Mouse (Mus musculus) hindbrain, postnatal 0 days (tissue): Measurements from ENCODE around the gene Gmppb. TPM values are rescaled to one million over a fixed set of nuclear protein-coding genes. Genes with fewer than 3 reads are reported as not detected.

Experiments used
- ATAC-seq: fragments of 200-750 bp; cut with Nextera tagmentation; 2 replicates; pipeline ENCODE4 v1.8.0; 2017; ENCODE audit warnings: mild to moderate bottlenecking, moderate TSS enrichment, moderate library complexity
- DNase-seq: peaks from one replicate; pipeline ENCODE4 v3.0.0-alpha.2; 2015; ENCODE audit warnings: low spot score
- H3K27ac ChIP-seq: fragments of 300-500 bp; sonication (generic); 2 replicates; pipeline ENCODE4 v1.5.1; 2014; ENCODE audit warnings: mild to moderate bottlenecking
- H3K27me3 ChIP-seq: fragments of 300-500 bp; sonication (generic); 2 replicates; pipeline ENCODE4 v1.6.1; 2014; ENCODE audit warnings: low read length, mixed read lengths; ENCODE audit not compliant: insufficient read depth
- H3K36me3 ChIP-seq: fragments of 300-500 bp; sonication (generic); 2 replicates; pipeline ENCODE4 v1.6.1; 2014; ENCODE audit warnings: low read length, mixed read lengths; ENCODE audit not compliant: insufficient read depth
- H3K4me1 ChIP-seq: fragments of 300-500 bp; sonication (generic); 2 replicates; pipeline ENCODE4 v1.6.1; 2014; ENCODE audit warnings: antibody characterized with exemption, low read length, mixed read lengths; ENCODE audit not compliant: insufficient read depth
- H3K4me2 ChIP-seq: fragments of 300-500 bp; sonication (generic); 2 replicates; pipeline ENCODE4 v1.6.1; 2014; ENCODE audit warnings: low read depth, mild to moderate bottlenecking, low read length, moderate library complexity, mixed read lengths
- H3K4me3 ChIP-seq: fragments of 300-500 bp; sonication (generic); 2 replicates; pipeline ENCODE4 v1.5.1; 2014; ENCODE audit warnings: low read length
- H3K9ac ChIP-seq: fragments of 300-500 bp; sonication (generic); replicated peaks from 2 replicates; pipeline ENCODE4 v1.6.1; 2014; ENCODE audit warnings: mild to moderate bottlenecking, low read length, moderate library complexity, mixed read lengths
- H3K9me3 ChIP-seq: fragments of 300-500 bp; sonication (generic); 2 replicates; pipeline ENCODE4 v1.6.1; 2016; ENCODE audit warnings: low read length, mixed read lengths
- CTCF ChIP-seq: IDR thresholded peaks from 2 replicates; pipeline ENCODE4 v1.5.1; 2016; ENCODE audit warnings: antibody characterized with exemption, control low read depth, low read depth
- WGBS: fragments of 180-500 bp; shearing (Covaris S2); extraction: QIAGEN DNeasy Blood & Tissue Kit; methylation state at CpG from one replicate; pipeline ENCODE4 v1.1.7; 2014; 5-methylcytosine and 5-hydroxymethylcytosine counted together
- polyA plus RNA-seq: library from polyadenylated mRNA; unstranded; fragments of >200 nt; fragmentation: Nextera tagmentation; extraction: Ambion mirVana; gene quantifications from 2 replicates; pipeline ENCODE4 v1.2.1, GENCODE M21; 2015
- total RNA-seq: library from RNA; depleted of rRNA; stranded (reverse); fragments of >200 nt; gene quantifications from 2 replicates; pipeline ENCODE4 v1.2.3, GENCODE M21; 2014

Gmppb gene
- total and polyA plus RNA-seq, 2 experiments from 2014 or later, result 13.0 to 17.1 TPM

GRCm38 (mm10) chr9:108071801-108072200, 22.8 kb downstream of the Gmppb start:
- no peaks in the 10 kb centered on the region for H3K9me3 ChIP-seq
- H3K4me1 ChIP-seq, result no peaks in the 10 kb centered on the region
- WGBS, result 90% methylated on average over 4 of the region's 4 CpGs
- ATAC-seq, result no peak
- H3K4me3 ChIP-seq, result no peak overlapping the region
- no peak for DNase-seq
- H3K9ac ChIP-seq, result no peak overlapping the region
- H3K27ac ChIP-seq, result no peak overlapping the region
- H3K27me3 ChIP-seq, result no peaks in the 10 kb centered on the region
- peaks cover 19% of the 10 kb centered on the region for H3K36me3 ChIP-seq
- no peak overlapping the region for H3K4me2 ChIP-seq
- no peak for TF ChIP-seq CTCF

GRCm38 (mm10) chr9:108072481-108072924, 23.5 kb downstream of the Gmppb start:
- WGBS, result 62% methylated on average over 9 of the region's 9 CpGs
- no peak for DNase-seq

GRCm38 (mm10) chr9:108073141-108073930, 24.3 kb downstream of the Gmppb start:
- H3K9me3 ChIP-seq, result no peaks in the 10 kb centered on the region
- no peak overlapping the region for H3K4me3 ChIP-seq
- no peak for DNase-seq
- peaks cover 8% of the 10 kb centered on the region for H3K4me1 ChIP-seq
- H3K36me3 ChIP-seq, result peaks cover 19% of the 10 kb centered on the region
- no peaks in the 10 kb centered on the region for H3K27me3 ChIP-seq
- no peak overlapping the region for H3K27ac ChIP-seq
- TF ChIP-seq CTCF, result no peak
- no peak overlapping the region for H3K4me2 ChIP-seq
- ATAC-seq, result no peak
- 0 out of 2 replicates have a peak overlapping the region, but pooled peaks have one; percentile 28 for H3K9ac ChIP-seq
- WGBS, result 63% methylated on average over 7 of the region's 7 CpGs

More at GRCm38 (mm10) chr9:108072481-108072924, 23.5 kb downstream of the Gmppb start:
- Histone ChIP-seq H3K9me3 (no peaks in the 10 kb centered on the region), H3K4me1 (no peaks in the 10 kb centered on the region), H3K9ac (no peak overlapping the region), H3K27ac (no peak overlapping the region), H3K36me3 (peaks cover 19% of the 10 kb centered on the region), H3K27me3 (no peaks in the 10 kb centered on the region), H3K4me2 (no peak overlapping the region), H3K4me3 (no peak overlapping the region)
- TF ChIP-seq CTCF, result no peak
- no peak for ATAC-seq

- Histone ChIP-seq H3K4me2 (peak within 1 kb of the TSS; percentile 73), H3K27ac (peak within 1 kb of the TSS; percentile 45; the same call in 1 of the 2 replicates), H3K4me3 (peak within 1 kb of the TSS; percentile 67), H3K9ac (peak within 1 kb of the TSS; percentile 94), H3K27me3 (peaks cover 12% of the 10 kb centered on the region; the same call in 1 of the 2 replicates), H3K36me3 (peaks cover 13% of the 10 kb centered on the region; the same call in 1 of the 2 replicates), H3K9me3 (no peaks in the 10 kb centered on the region), H3K4me1 (peaks cover 18% of the 10 kb centered on the region)
- no peak for DNase-seq
- TF ChIP-seq CTCF, result no peak
- WGBS, result 77% methylated on average over 5 of the region's 5 CpGs
- no peak; the same call in 1 of the 2 replicates for ATAC-seq
These were observed 31.1 kb downstream of the Gmppb start, which contains the start of gene Mst1 for GRCm38 (mm10) chr9:108080168-108080567. TSS of gene Mst1 (plus strand) at chr9:108080436.

- H3K36me3 ChIP-seq, result peaks cover 37% of the 10 kb centered on the region
- H3K9ac ChIP-seq, result peak overlapping the region; percentile 30; the same call in 1 of the 2 replicates
- H3K9me3 ChIP-seq, result no peaks in the 10 kb centered on the region
- H3K27me3 ChIP-seq, result peaks cover 12% of the 10 kb centered on the region; the same call in 1 of the 2 replicates
- ATAC-seq (no peak), DNase-seq (peak; percentile 27)
- peak overlapping the region; percentile 16 for H3K4me3 ChIP-seq
- H3K4me2 ChIP-seq, result peak overlapping the region; percentile 42
- no peak overlapping the region for H3K27ac ChIP-seq
- 7% methylated on average over 18 of the region's 19 CpGs for WGBS
- no peak for TF ChIP-seq CTCF
- H3K4me1 ChIP-seq, result peaks cover 18% of the 10 kb centered on the region
These were observed 33.5 kb downstream of the Gmppb start for GRCm38 (mm10) chr9:108082549-108082948.

- Histone ChIP-seq H3K4me1 (peaks cover 13% of the 10 kb centered on the region), H3K27me3 (peaks cover 12% of the 10 kb centered on the region; the same call in 1 of the 2 replicates), H3K4me3 (peak within 1 kb of the TSS; percentile 16), H3K36me3 (peaks cover 38% of the 10 kb centered on the region), H3K9me3 (no peaks in the 10 kb centered on the region), H3K4me2 (peak within 1 kb of the TSS; percentile 42), H3K9ac (peak within 1 kb of the TSS; percentile 30; the same call in 1 of the 2 replicates), H3K27ac (no peak within 1 kb of the TSS)
- no peak for TF ChIP-seq CTCF
- WGBS, result 32% methylated on average over 12 of the region's 12 CpGs
- ATAC-seq (no peak), DNase-seq (no peak)
These were observed 34.0 kb downstream of the Gmppb start, which contains the start of gene Rnf123 for GRCm38 (mm10) chr9:108082988-108083431. TSS of gene Rnf123 (minus strand) at chr9:108083346.

GRCm38 (mm10) chr9:108083561-108083960, 34.5 kb downstream of the Gmppb start:
- H3K9ac ChIP-seq, result no peak overlapping the region
- peaks cover 12% of the 10 kb centered on the region; the same call in 1 of the 2 replicates for H3K27me3 ChIP-seq
- DNase-seq (no peak), ATAC-seq (no peak)
- 83% methylated on average over 6 of the region's 6 CpGs for WGBS
- H3K9me3 ChIP-seq, result no peaks in the 10 kb centered on the region
- peaks cover 8% of the 10 kb centered on the region for H3K4me1 ChIP-seq
- H3K36me3 ChIP-seq, result peaks cover 42% of the 10 kb centered on the region
- H3K4me3 ChIP-seq, result no peak overlapping the region
- H3K4me2 ChIP-seq, result no peak overlapping the region
- no peak for TF ChIP-seq CTCF
- no peak overlapping the region for H3K27ac ChIP-seq
